Mouse (Mus musculus): ENCODE results near the gene Olfr1371.

DNA sequence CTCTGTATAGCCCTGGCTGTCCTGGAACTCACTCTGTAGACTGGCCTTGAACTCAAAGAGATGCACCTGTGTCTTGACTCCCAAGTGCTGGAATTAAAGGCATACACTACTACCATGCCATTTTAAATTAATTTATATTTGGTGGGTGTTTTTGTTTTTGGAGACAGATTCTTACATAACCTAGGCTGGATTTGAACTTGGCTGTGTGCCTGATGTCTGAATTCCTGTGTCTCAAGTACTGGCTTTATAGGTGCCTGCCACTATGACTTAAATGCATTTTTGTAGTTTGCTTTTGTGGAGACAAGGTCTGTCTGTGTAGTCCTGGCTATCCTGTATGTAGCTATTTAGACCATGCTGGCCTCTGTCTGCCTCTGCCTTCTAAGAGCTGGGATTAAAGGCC lies 20.7 kb upstream of the Olfr1371 start:
- TF ChIP-seq CTCF (IDR thresholded peaks at IDR 0.05; ENCODE audit: insufficient read depth, low read length) (no peak), POLR2A (IDR thresholded peaks at IDR 0.05; ENCODE audit: borderline replicate concordance, extremely low read depth, low read depth, low read length) (no peak)
